Mouse (Mus musculus) spleen, adult 2 months (tissue): ENCODE data around the gene Ascl4.

Experiments used
- CTCF ChIP-seq: fragments of 200-500 bp; IDR thresholded peaks from 2 replicates; pipeline ENCODE4 v1.5.1; 2011; ENCODE audit warnings: mild to moderate bottlenecking, inconsistent platforms; ENCODE audit not compliant: insufficient read depth, insufficient read length, insufficient replicate concordance; ENCODE audit errors: extremely low read depth
- POLR2A ChIP-seq: fragments of 200-500 bp; IDR thresholded peaks from 2 replicates; pipeline ENCODE4 v1.6.1; 2011; ENCODE audit warnings: low read depth, low read length, inconsistent platforms

- TF ChIP-seq CTCF (no peak), POLR2A (no peak)
Observed at GRCm38 (mm10) chr10:85989412-85990115, 62.1 kb downstream of the Ascl4 start.
